Mouse (Mus musculus): ENCODE measurements around the gene Cers1.

Cers1 gene

GRCm38 (mm10) chr8:70315624-70316510 lies at the start of gene Cers1:
Cers1 (plus strand) TSS chr8:70315775.
- peak; percentile 81 for DNase-seq

GRCm38 (mm10) chr8:70267674-70268073 lies 47.9 kb upstream of the Cers1 start:
- DNase-seq, result no peak

GRCm38 (mm10) chr8:70268311-70268710 lies 47.3 kb upstream of the Cers1 start:
- DNase-seq, result no peak

GRCm38 (mm10) chr8:70268799-70269565 lies 46.6 kb upstream of the Cers1 start:
- peak; percentile 73 for DNase-seq

GRCm38 (mm10) chr8:70272949-70273348 lies 42.6 kb upstream of the Cers1 start:
- no peak for DNase-seq

GRCm38 (mm10) chr8:70274350-70274749 lies 41.2 kb upstream of the Cers1 start:
- no peak for DNase-seq

GRCm38 (mm10) chr8:70276476-70276875 lies 39.1 kb upstream of the Cers1 start:
- DNase-seq, result no peak

GRCm38 (mm10) chr8:70278175-70278574 lies 37.4 kb upstream of the Cers1 start:
- no peak for DNase-seq

GRCm38 (mm10) chr8:70279266-70279665 lies 36.3 kb upstream of the Cers1 start:
- DNase-seq, result no peak

GRCm38 (mm10) chr8:70281001-70281400 lies 34.6 kb upstream of the Cers1 start:
- DNase-seq, result no peak

- DNase-seq, result peak; percentile 96
These were observed 32.9 kb upstream of the Cers1 start, which contains the start of gene Homer3 for GRCm38 (mm10) chr8:70282603-70283135. Homer3 (plus strand) TSS chr8:70282827.

- no peak for DNase-seq
These were observed 32.2 kb upstream of the Cers1 start for GRCm38 (mm10) chr8:70283136-70284077.

- no peak for DNase-seq
These were observed 31.2 kb upstream of the Cers1 start for GRCm38 (mm10) chr8:70284421-70284820.

GRCm38 (mm10) chr8:70285304-70285703 lies 30.3 kb upstream of the Cers1 start:
- no peak for DNase-seq

- peak; percentile 64 for DNase-seq
These were observed 28.8 kb upstream of the Cers1 start for GRCm38 (mm10) chr8:70286737-70287136.

- no peak for DNase-seq
These were observed 21.6 kb upstream of the Cers1 start for GRCm38 (mm10) chr8:70293988-70294405.

GRCm38 (mm10) chr8:70300881-70301280 lies 14.7 kb upstream of the Cers1 start:
- no peak for DNase-seq

GRCm38 (mm10) chr8:70302358-70302890 lies 13.2 kb upstream of the Cers1 start, which contains the start of the genes Ddx49 and Cope:
Ddx49 (minus strand) TSS chr8:70302489.
Cope (plus strand) TSS chr8:70302518.
- peak; percentile 94 for DNase-seq

GRCm38 (mm10) chr8:70302901-70303300 lies 12.7 kb upstream of the Cers1 start:
- DNase-seq, result no peak

- DNase-seq, result peak; percentile 58
These were observed 6.3 kb upstream of the Cers1 start for GRCm38 (mm10) chr8:70309311-70309710.

- DNase-seq, result no peak
These were observed 2.2 kb upstream of the Cers1 start for GRCm38 (mm10) chr8:70313399-70313798.

Data from thymus, postnatal 4 days (tissue).